In the genomic region with DNA sequence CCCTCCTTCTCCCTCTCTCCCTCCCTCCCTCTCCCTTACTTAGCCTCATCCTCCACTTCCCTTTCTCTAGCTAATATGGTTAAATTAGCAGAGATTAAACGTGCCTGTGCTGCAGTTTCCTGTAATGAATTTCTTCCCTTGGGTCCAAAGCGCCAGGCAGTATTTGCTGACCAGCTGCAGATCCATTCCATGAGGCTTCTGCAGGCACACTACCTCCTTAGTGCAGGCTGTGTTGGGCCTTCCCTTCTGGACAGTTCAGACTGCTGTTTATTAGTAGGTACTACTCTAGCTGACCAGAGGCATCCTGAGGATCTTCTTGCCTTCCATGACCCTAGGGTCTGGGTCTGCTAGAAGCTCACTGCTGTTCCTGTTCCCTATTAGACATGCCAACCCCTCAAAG, we compare ENCODE assay signal across 22 mouse cellular contexts.
"Had no signal": no experiment of that assay in that cellular context is flagged by ENCODE, and none has a peak within 500 bp of the region (broad histone marks: within the 10 kb centered on the region; RNA-seq: fewer than 3 reads in every experiment).

No protein-coding gene starts in this region.

- H3K36me3 ChIP-seq: liver, embryonic 15.5 days; lung, embryonic 15.5 days; midbrain, embryonic 13.5 days; midbrain, embryonic 15.5 days; neural tube, embryonic 13.5 days; stomach, embryonic 15.5 days had no signal

- DNase-seq: liver, postnatal 0 days; lung, adult 2 months; lung, postnatal 14 days; lung, postnatal 36 days; retina, postnatal 1 day; right cerebral cortex, adult 18-20 months; right cerebral cortex, postnatal 25 days; right cerebral cortex, postnatal 4 days; spleen, adult 18-20 months; thymus, adult 18-20 months; thymus, postnatal 14 days; thymus, postnatal 36 days had no signal

- H3K27ac ChIP-seq: liver, embryonic 15.5 days; lung, embryonic 15.5 days; macrophage; midbrain, embryonic 13.5 days; midbrain, embryonic 15.5 days; neural tube, embryonic 13.5 days; stomach, embryonic 15.5 days had no signal

- ATAC-seq: liver, postnatal 0 days; lung, postnatal 0 days; midbrain, embryonic 13.5 days; midbrain, embryonic 15.5 days had no signal

- H3K4me2 ChIP-seq: liver, embryonic 15.5 days; lung, embryonic 15.5 days; midbrain, embryonic 11.5 days; midbrain, embryonic 13.5 days; midbrain, embryonic 15.5 days; neural tube, embryonic 13.5 days; stomach, embryonic 15.5 days had no signal

- H3K4me3 ChIP-seq: liver, embryonic 15.5 days; lung, embryonic 15.5 days; megakaryocyte, embryonic 14.5 days; midbrain, embryonic 13.5 days; midbrain, embryonic 15.5 days; neural tube, embryonic 13.5 days; stomach, embryonic 15.5 days had no signal

- H3K9ac ChIP-seq: liver, embryonic 15.5 days; liver, postnatal 0 days; lung, embryonic 15.5 days; midbrain, embryonic 13.5 days; midbrain, embryonic 15.5 days; neural tube, embryonic 13.5 days; stomach, embryonic 15.5 days had no signal

- H3K4me1 ChIP-seq: liver, embryonic 15.5 days had no signal

- H3K27me3 ChIP-seq: liver, embryonic 15.5 days; lung, embryonic 15.5 days; midbrain, embryonic 13.5 days; midbrain, embryonic 15.5 days; neural tube, embryonic 13.5 days; stomach, embryonic 15.5 days had no signal

- H3K9me3 ChIP-seq: liver, embryonic 15.5 days; lung, embryonic 15.5 days; midbrain, embryonic 13.5 days; midbrain, embryonic 15.5 days; neural tube, embryonic 13.5 days; stomach, embryonic 15.5 days had no signal
